Mouse (Mus musculus): ENCODE measurements around the gene Gpr152.
"Not testable (repeated sequence)": the region's sequence is repeated elsewhere in the genome, so short reads cannot be mapped to it uniquely, and the experiment has no call there.

Gpr152 gene

GRCm38 (mm10) chr19:4131075-4131474 lies 8.5 kb upstream of the Gpr152 start:
- DNase-seq (ENCODE audit: low read depth) = no peak

GRCm38 (mm10) chr19:4131768-4132167 lies 7.8 kb upstream of the Gpr152 start:
- DNase-seq (ENCODE audit: low read depth) = no peak

GRCm38 (mm10) chr19:4134354-4134753 lies 5.2 kb upstream of the Gpr152 start:
- no peak for DNase-seq (ENCODE audit: low read depth)

- DNase-seq (ENCODE audit: low read depth) = not testable (repeated sequence)
Observed at GRCm38 (mm10) chr19:4135229-4135962, 4.2 kb upstream of the Gpr152 start.

GRCm38 (mm10) chr19:4135963-4136345 lies 3.6 kb upstream of the Gpr152 start:
- not testable (repeated sequence) for DNase-seq (ENCODE audit: low read depth)

GRCm38 (mm10) chr19:4136463-4136862 lies 3.1 kb upstream of the Gpr152 start:
- DNase-seq (ENCODE audit: low read depth) = no peak

- no peak for DNase-seq (ENCODE audit: low read depth)
Observed at GRCm38 (mm10) chr19:4137913-4138312, 1.7 kb upstream of the Gpr152 start.

GRCm38 (mm10) chr19:4140147-4140546 lies 560 bp downstream of the Gpr152 start:
- no peak for DNase-seq (ENCODE audit: low read depth)

GRCm38 (mm10) chr19:4142416-4143173 lies 3.0 kb downstream of the Gpr152 start:
- DNase-seq (ENCODE audit: low read depth) = no peak

GRCm38 (mm10) chr19:4143759-4144268 lies 4.2 kb downstream of the Gpr152 start, which contains the start of gene Cabp4:
Gene Cabp4 (minus strand): TSS chr19:4144033.
- no peak for DNase-seq (ENCODE audit: low read depth)

GRCm38 (mm10) chr19:4144550-4145498 lies 5.2 kb downstream of the Gpr152 start:
- DNase-seq (ENCODE audit: low read depth) = no peak

GRCm38 (mm10) chr19:4145936-4146335 lies 6.3 kb downstream of the Gpr152 start:
- DNase-seq (ENCODE audit: low read depth) = no peak

- DNase-seq (ENCODE audit: low read depth) = no peak
Observed at GRCm38 (mm10) chr19:4146366-4147021, 6.9 kb downstream of the Gpr152 start.

GRCm38 (mm10) chr19:4147022-4147405 lies 7.4 kb downstream of the Gpr152 start:
- no peak for DNase-seq (ENCODE audit: low read depth)

- DNase-seq (ENCODE audit: low read depth) = no peak
Observed at GRCm38 (mm10) chr19:4147782-4148490, 8.3 kb downstream of the Gpr152 start.

GRCm38 (mm10) chr19:4148491-4148806 lies 8.9 kb downstream of the Gpr152 start, which contains the start of gene Coro1b:
Gene Coro1b (plus strand): TSS chr19:4148619.
- DNase-seq (ENCODE audit: low read depth) = peak; percentile 81

GRCm38 (mm10) chr19:4148819-4149218 lies 9.2 kb downstream of the Gpr152 start:
- no peak for DNase-seq (ENCODE audit: low read depth)

- DNase-seq (ENCODE audit: low read depth) = no peak
Observed at GRCm38 (mm10) chr19:4149283-4149682, 9.7 kb downstream of the Gpr152 start.

- DNase-seq (ENCODE audit: low read depth) = no peak
Observed at GRCm38 (mm10) chr19:4149764-4150461, 10.3 kb downstream of the Gpr152 start.
